ENCODE assay signal across 22 mouse cellular contexts in genomic region chr7:44664731-44665130, GRCm38 (mm10). TPM values are rescaled to one million over a fixed set of nuclear protein-coding genes. Genes with fewer than 3 reads are reported as not detected.
"Had no signal": no experiment of that assay in that cellular context is flagged by ENCODE, and none has a peak within 500 bp of the region (broad histone marks: within the 10 kb centered on the region; RNA-seq: fewer than 3 reads in every experiment).

No protein-coding gene starts in this region.

- H3K36me3 ChIP-seq: limb, embryonic 10.5 days; liver, embryonic 15.5 days; midbrain, embryonic 13.5 days had no signal

- H3K4me2 ChIP-seq: liver, embryonic 11.5 days; liver, embryonic 15.5 days; lung, embryonic 14.5 days; midbrain, embryonic 13.5 days had no signal

- H3K4me1 ChIP-seq: liver, embryonic 15.5 days; midbrain, embryonic 13.5 days had no signal

- H3K4me3 ChIP-seq: limb, embryonic 10.5 days; liver, embryonic 15.5 days; midbrain, embryonic 13.5 days had no signal

- H3K27ac ChIP-seq: limb, embryonic 10.5 days; liver, embryonic 15.5 days; midbrain, embryonic 13.5 days; stomach, postnatal 0 days had no signal

- ATAC-seq: midbrain, embryonic 13.5 days had no signal

- H3K9me3 ChIP-seq: limb, embryonic 10.5 days; liver, embryonic 15.5 days; midbrain, embryonic 13.5 days had no signal

- H3K9ac ChIP-seq: liver, embryonic 15.5 days; lung, embryonic 14.5 days; midbrain, embryonic 13.5 days had no signal

- DNase-seq: kidney, adult 11 months; kidney, adult 9 months; kidney, postnatal 10 days; kidney, postnatal 4 days; lung, embryonic 14.5 days; right cerebral cortex, postnatal 14 days; thymus, adult 2 months; thymus, postnatal 25 days had no signal

RNA-seq across cellular contexts. Expression of gene Myh14, which starts 5.9 kb away (rescaled TPM):
- total RNA-seq: megakaryocyte progenitor cell, adult 5-6 weeks had no signal

RNA-seq across cellular contexts. Expression of gene Izumo2, which starts 43.8 kb away (rescaled TPM):
- total RNA-seq: layer of hippocampus, adult 8-10 months; layer of hippocampus, postnatal 14 days; left cerebral cortex, adult 18-20 months; left cerebral cortex, postnatal 14 days; megakaryocyte progenitor cell, adult 5-6 weeks; midbrain, postnatal 0 days had no signal
- polyA plus RNA-seq: limb, embryonic 10.5 days; limb, embryonic 14.5 days; liver, embryonic 11.5 days; liver, embryonic 15.5 days; lung, embryonic 14.5 days; midbrain, embryonic 13.5 days; midbrain, postnatal 0 days; neural tube, embryonic 14.5 days; stomach, postnatal 0 days; thymus, adult 2 months; urinary bladder, adult 2 months had no signal
